Mouse (Mus musculus): ENCODE measurements at regions not wholly inside any gene's neighbourhood (a gene's known extent, or its start where the extent isn't known, plus 50 kb on each side); places are given as distances from the start of the nearest gene placed in this dataset.

GRCm38 (mm10) chr16:74796303-74796653, 384.7 kb upstream of the Robo2 start:
- H3K27ac ChIP-seq: no peak overlapping the region
- H3K9me3 ChIP-seq: no peaks in the 10 kb centered on the region
- no peaks in the 10 kb centered on the region for H3K4me1 ChIP-seq
- H3K36me3 ChIP-seq: no peaks in the 10 kb centered on the region
- H3K4me3 ChIP-seq: no peak overlapping the region
- 55% methylated on average over 2 of the region's 2 CpGs for WGBS
- H3K27me3 ChIP-seq: no peaks in the 10 kb centered on the region
- no peak overlapping the region for H3K4me2 ChIP-seq
- no peak overlapping the region for H3K9ac ChIP-seq
- ATAC-seq (ENCODE audit: borderline replicate concordance, extremely low read depth, low FRiP score, low TSS enrichment): no peak

GRCm38 (mm10) chr16:74795360-74796302, 384.0 kb upstream of the Robo2 start:
- WGBS: 57% methylated on average over 5 of the region's 5 CpGs

GRCm38 (mm10) chr16:74785365-74786119, 373.9 kb upstream of the Robo2 start:
- no peaks in the 10 kb centered on the region for H3K27me3 ChIP-seq
- no peaks in the 10 kb centered on the region for H3K4me1 ChIP-seq
- no peak for ATAC-seq (ENCODE audit: borderline replicate concordance, extremely low read depth, low FRiP score, low TSS enrichment)
- H3K9me3 ChIP-seq: no peaks in the 10 kb centered on the region
- no peak overlapping the region for H3K27ac ChIP-seq
- no peak overlapping the region for H3K4me2 ChIP-seq
- no peaks in the 10 kb centered on the region for H3K36me3 ChIP-seq
- H3K9ac ChIP-seq: no peak overlapping the region
- no peak overlapping the region for H3K4me3 ChIP-seq
- WGBS: 51% methylated on average over 9 of the region's 9 CpGs

More at GRCm38 (mm10) chr16:74795360-74796302, 384.0 kb upstream of the Robo2 start:
- Histone ChIP-seq H3K4me1 (no peaks in the 10 kb centered on the region), H3K9ac (no peak overlapping the region), H3K4me2 (no peak overlapping the region), H3K27ac (no peak overlapping the region), H3K9me3 (no peaks in the 10 kb centered on the region), H3K27me3 (no peaks in the 10 kb centered on the region), H3K36me3 (no peaks in the 10 kb centered on the region), H3K4me3 (no peak overlapping the region)
- no peak for ATAC-seq (ENCODE audit: borderline replicate concordance, extremely low read depth, low FRiP score, low TSS enrichment)

- H3K27ac ChIP-seq: no peak overlapping the region
- H3K9me3 ChIP-seq: no peaks in the 10 kb centered on the region
- H3K4me3 ChIP-seq: no peak overlapping the region
- no peaks in the 10 kb centered on the region for H3K36me3 ChIP-seq
- no peak overlapping the region for H3K9ac ChIP-seq
- WGBS: 76% methylated on average over 2 of the region's 2 CpGs
- no peaks in the 10 kb centered on the region for H3K27me3 ChIP-seq
- no peak overlapping the region for H3K4me2 ChIP-seq
- ATAC-seq (ENCODE audit: borderline replicate concordance, extremely low read depth, low FRiP score, low TSS enrichment): no peak
- no peaks in the 10 kb centered on the region for H3K4me1 ChIP-seq
Observed at GRCm38 (mm10) chr16:74780388-74780787, 368.8 kb upstream of the Robo2 start.

- H3K27me3 ChIP-seq: no peaks in the 10 kb centered on the region
- no peak for ATAC-seq (ENCODE audit: borderline replicate concordance, extremely low read depth, low FRiP score, low TSS enrichment)
- H3K4me1 ChIP-seq: no peaks in the 10 kb centered on the region
- H3K4me2 ChIP-seq: no peak overlapping the region
- H3K27ac ChIP-seq: no peak overlapping the region
- no peaks in the 10 kb centered on the region for H3K9me3 ChIP-seq
- H3K36me3 ChIP-seq: no peaks in the 10 kb centered on the region
- H3K9ac ChIP-seq: no peak overlapping the region
- 89% methylated on average over 4 of the region's 4 CpGs for WGBS
- H3K4me3 ChIP-seq: no peak overlapping the region
Observed at GRCm38 (mm10) chr16:74768264-74768663, 356.6 kb upstream of the Robo2 start.

- no peak for ATAC-seq (ENCODE audit: borderline replicate concordance, extremely low read depth, low FRiP score, low TSS enrichment)
- 43% methylated on average over 6 of the region's 6 CpGs for WGBS
- Histone ChIP-seq H3K27ac (no peak overlapping the region), H3K9me3 (no peaks in the 10 kb centered on the region), H3K36me3 (no peaks in the 10 kb centered on the region), H3K4me1 (no peaks in the 10 kb centered on the region), H3K4me3 (no peak overlapping the region), H3K9ac (no peak overlapping the region), H3K4me2 (no peak overlapping the region), H3K27me3 (no peaks in the 10 kb centered on the region)
Observed at GRCm38 (mm10) chr16:74756720-74757345, 345.2 kb upstream of the Robo2 start.

GRCm38 (mm10) chr16:74750900-74751299, 339.3 kb upstream of the Robo2 start:
- H3K27me3 ChIP-seq: no peaks in the 10 kb centered on the region
- no peak for ATAC-seq (ENCODE audit: borderline replicate concordance, extremely low read depth, low FRiP score, low TSS enrichment)
- H3K4me2 ChIP-seq: no peak overlapping the region
- H3K9ac ChIP-seq: no peak overlapping the region
- no peaks in the 10 kb centered on the region for H3K36me3 ChIP-seq
- 19% methylated on average over 3 of the region's 3 CpGs for WGBS
- no peak overlapping the region for H3K27ac ChIP-seq
- no peaks in the 10 kb centered on the region for H3K9me3 ChIP-seq
- H3K4me3 ChIP-seq: no peak overlapping the region
- H3K4me1 ChIP-seq: no peaks in the 10 kb centered on the region

- Histone ChIP-seq H3K9me3 (no peaks in the 10 kb centered on the region), H3K27me3 (no peaks in the 10 kb centered on the region), H3K9ac (no peak overlapping the region), H3K27ac (no peak overlapping the region), H3K4me1 (no peaks in the 10 kb centered on the region), H3K4me2 (no peak overlapping the region), H3K4me3 (no peak overlapping the region), H3K36me3 (no peaks in the 10 kb centered on the region)
- no peak for ATAC-seq (ENCODE audit: borderline replicate concordance, extremely low read depth, low FRiP score, low TSS enrichment)
Observed at GRCm38 (mm10) chr16:74749006-74749405, 337.4 kb upstream of the Robo2 start.

- no peaks in the 10 kb centered on the region for H3K36me3 ChIP-seq
- H3K27me3 ChIP-seq: no peaks in the 10 kb centered on the region
- H3K4me3 ChIP-seq: no peak overlapping the region
- H3K9ac ChIP-seq: no peak overlapping the region
- ATAC-seq (ENCODE audit: borderline replicate concordance, extremely low read depth, low FRiP score, low TSS enrichment): no peak
- WGBS: 33% methylated on average over 3 of the region's 3 CpGs
- H3K9me3 ChIP-seq: no peaks in the 10 kb centered on the region
- no peak overlapping the region for H3K27ac ChIP-seq
- H3K4me2 ChIP-seq: no peak overlapping the region
- peaks cover 8% of the 10 kb centered on the region; the same call in 1 of the 2 replicates for H3K4me1 ChIP-seq
Observed at GRCm38 (mm10) chr16:74743512-74743911, 331.9 kb upstream of the Robo2 start.

GRCm38 (mm10) chr16:74739194-74740135, 327.8 kb upstream of the Robo2 start:
- Histone ChIP-seq H3K4me3 (no peak overlapping the region), H3K4me2 (no peak overlapping the region), H3K9ac (no peak overlapping the region), H3K27me3 (no peaks in the 10 kb centered on the region), H3K4me1 (peaks cover 8% of the 10 kb centered on the region; the same call in 1 of the 2 replicates), H3K9me3 (no peaks in the 10 kb centered on the region), H3K36me3 (no peaks in the 10 kb centered on the region), H3K27ac (no peak overlapping the region)
- 38% methylated on average over 12 of the region's 12 CpGs for WGBS
- no peak for ATAC-seq (ENCODE audit: borderline replicate concordance, extremely low read depth, low FRiP score, low TSS enrichment)

Measured in lung, embryonic 15.5 days (tissue).